ENCODE assay signal across 1 mouse cellular context in genomic region chr9:27643312-27643711, GRCm38 (mm10).
TF ChIP-seq lines count a peak whose summit lies in the region.

No protein-coding gene starts in this region.

TF ChIP-seq in MEL, 35 proteins besides CTCF, POLR2A, EP300 and RAD21 (continued from another document):
- TF ChIP-seq MAFK (IDR thresholded peaks at IDR 0.05; ENCODE audit: borderline replicate concordance, low read depth, low read length) (peak; percentile 59; the same call in 1 of the 2 replicates), ZNF384 (IDR thresholded peaks at IDR 0.05; ENCODE audit: low read depth, low read length) (peak; percentile 92), CHD2 (IDR thresholded peaks at IDR 0.05; ENCODE audit: low read length) (no peak), CHD1 (IDR thresholded peaks at IDR 0.05; ENCODE audit: low read depth, low read length) (no peak), BHLHE40 (IDR thresholded peaks at IDR 0.05; ENCODE audit: borderline replicate concordance, low read depth, low read length) (peak; percentile 32; the same call in 1 of the 2 replicates), USF1 (IDR thresholded peaks at IDR 0.05; ENCODE audit: low read depth, low read length) (no peak), SIN3A (IDR thresholded peaks at IDR 0.05; ENCODE audit: low read length) (0 out of 2 replicates have a peak, but pooled peaks have one; percentile 21), POLR2AphosphoS2 (IDR thresholded peaks at IDR 0.05; ENCODE audit: low read length) (no peak), MEF2A (IDR thresholded peaks at IDR 0.05; ENCODE audit: extremely low read depth, insufficient replicate concordance, low read depth, low read length, poor library complexity, severe bottlenecking) (peak; percentile 99), SMC3 (IDR thresholded peaks at IDR 0.05; ENCODE audit: low read depth, low read length) (no peak), POLR2AphosphoS5 (IDR thresholded peaks at IDR 0.05; ENCODE audit: borderline replicate concordance, low read depth, low read length) (no peak), GATA1 (IDR thresholded peaks at IDR 0.05; ENCODE audit: low read depth, low read length) (peak; percentile 93), ZC3H11A (IDR thresholded peaks at IDR 0.05; ENCODE audit: low read depth, low read length) (no peak), ETS1 (IDR thresholded peaks at IDR 0.05; ENCODE audit: low read depth, low read length) (peak; percentile 90), TAL1 (IDR thresholded peaks at IDR 0.05; ENCODE audit: low read length) (no peak), MYC (IDR thresholded peaks at IDR 0.05; ENCODE audit: low read depth, low read length) (no peak), GABPA (IDR thresholded peaks at IDR 0.05; ENCODE audit: low read depth, low read length) (no peak), RCOR1 (IDR thresholded peaks at IDR 0.05; ENCODE audit: low read depth, low read length) (peak; percentile 71), TCF12 (IDR thresholded peaks at IDR 0.05; ENCODE audit: low read depth, low read length) (peak; percentile 66)
